Mouse (Mus musculus): ENCODE data around the gene Kcnk7.

DNA sequence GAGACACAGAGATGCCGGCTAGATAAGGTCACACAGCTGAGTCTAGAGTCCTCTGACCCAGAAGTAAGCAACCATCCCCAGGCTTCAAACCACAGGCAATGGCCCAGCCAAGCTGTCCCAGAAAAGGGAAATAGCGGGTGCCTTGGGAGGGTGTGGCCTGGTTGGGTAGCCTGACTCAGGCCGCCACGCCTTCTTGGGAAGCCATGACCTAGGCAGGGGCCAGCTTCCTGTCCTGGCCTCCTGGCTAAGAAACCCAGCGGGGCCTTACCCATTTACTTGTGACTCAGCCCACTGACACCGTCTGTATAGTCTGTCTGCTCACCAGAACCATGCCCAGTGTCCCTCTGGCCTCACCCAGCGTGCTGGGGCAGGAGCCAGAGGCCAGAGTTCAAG lies 20.4 kb downstream of the Kcnk7 start:
- TF ChIP-seq TAL1 (IDR thresholded peaks at IDR 0.05; ENCODE audit: low read length) = no peak
- TF ChIP-seq GATA1 (IDR thresholded peaks at IDR 0.05; ENCODE audit: low read length) = no peak
